Mouse (Mus musculus) ES-E14 (cell line): Measurements from ENCODE around the gene Hoxb5.

Source experiments
- CHD2 ChIP-seq: IDR thresholded peaks from 2 replicates; pipeline ENCODE4 v1.6.1; 2014; ENCODE audit warnings: mild to moderate bottlenecking, low read depth, low read length, inconsistent platforms
- ZC3H11A ChIP-seq: IDR thresholded peaks from 2 replicates; pipeline ENCODE4 v1.6.1; 2012; ENCODE audit warnings: low read depth, mild to moderate bottlenecking, inconsistent platforms, low read length, borderline replicate concordance
- ZNF384 ChIP-seq: IDR thresholded peaks from 2 replicates; pipeline ENCODE4 v1.6.1; 2012; ENCODE audit warnings: low read depth, low read length, inconsistent platforms

GRCm38 (mm10) chr11:96265954-96266353, 37.2 kb upstream of the Hoxb5 start:
- TF ChIP-seq ZC3H11A (no peak), CHD2 (no peak), ZNF384 (no peak)
